Mouse (Mus musculus) MEL-GATA-1-ER (cell line): Measurements from ENCODE around the gene Srsf10.

Experiments used
- DNase-seq: peaks from one replicate; pipeline ENCODE4 v3.0.0-alpha.2; 2012; ENCODE audit warnings: low read depth; ENCODE audit errors: extremely low read depth

Gene Srsf10

GRCm38 (mm10) chr4:135913433-135913832, 57.9 kb downstream of the Srsf10 start:
- no peak for DNase-seq

GRCm38 (mm10) chr4:135918635-135919279, 63.2 kb downstream of the Srsf10 start:
- DNase-seq: peak; percentile 67

GRCm38 (mm10) chr4:135919280-135919639, 63.7 kb downstream of the Srsf10 start:
- no peak for DNase-seq
